Mouse (Mus musculus): ENCODE results near the gene Msrb3. TPM values are rescaled to one million over a fixed set of nuclear protein-coding genes. Genes with fewer than 3 reads are reported as not detected.

Msrb3 gene
- total RNA-seq, 2 experiments from 2014 or later, result 5.2 to 6.8 TPM

DNA sequence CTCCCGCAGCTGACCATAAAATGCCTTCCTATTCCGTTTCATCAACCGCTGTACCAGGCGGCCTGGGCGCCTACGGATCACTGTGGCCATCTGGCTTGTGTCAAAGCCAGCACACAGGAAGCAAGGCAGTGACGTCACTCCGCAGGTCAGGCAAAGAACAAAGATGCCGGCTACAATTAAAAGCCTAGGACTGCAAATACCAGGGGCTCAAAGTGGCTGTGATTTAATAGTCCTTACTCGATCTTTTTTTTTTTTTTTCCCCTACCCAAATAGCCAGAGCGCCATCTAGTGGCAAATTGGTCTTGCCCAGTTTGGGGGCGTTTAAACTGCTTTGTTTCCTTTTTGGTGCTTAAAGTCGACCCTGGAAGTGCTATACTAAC, 26.4 kb downstream of the Msrb3 start:
- peak; percentile 9 to 37 for DNase-seq (ENCODE audit: low spot score in 2 of 2)
- intact Hi-C loops (cut with DNase I), result loop anchor here (5.0 kb wide), 2 partner anchors 620 to 635 kb away; no protein-coding TSS in a partner anchor

DNA sequence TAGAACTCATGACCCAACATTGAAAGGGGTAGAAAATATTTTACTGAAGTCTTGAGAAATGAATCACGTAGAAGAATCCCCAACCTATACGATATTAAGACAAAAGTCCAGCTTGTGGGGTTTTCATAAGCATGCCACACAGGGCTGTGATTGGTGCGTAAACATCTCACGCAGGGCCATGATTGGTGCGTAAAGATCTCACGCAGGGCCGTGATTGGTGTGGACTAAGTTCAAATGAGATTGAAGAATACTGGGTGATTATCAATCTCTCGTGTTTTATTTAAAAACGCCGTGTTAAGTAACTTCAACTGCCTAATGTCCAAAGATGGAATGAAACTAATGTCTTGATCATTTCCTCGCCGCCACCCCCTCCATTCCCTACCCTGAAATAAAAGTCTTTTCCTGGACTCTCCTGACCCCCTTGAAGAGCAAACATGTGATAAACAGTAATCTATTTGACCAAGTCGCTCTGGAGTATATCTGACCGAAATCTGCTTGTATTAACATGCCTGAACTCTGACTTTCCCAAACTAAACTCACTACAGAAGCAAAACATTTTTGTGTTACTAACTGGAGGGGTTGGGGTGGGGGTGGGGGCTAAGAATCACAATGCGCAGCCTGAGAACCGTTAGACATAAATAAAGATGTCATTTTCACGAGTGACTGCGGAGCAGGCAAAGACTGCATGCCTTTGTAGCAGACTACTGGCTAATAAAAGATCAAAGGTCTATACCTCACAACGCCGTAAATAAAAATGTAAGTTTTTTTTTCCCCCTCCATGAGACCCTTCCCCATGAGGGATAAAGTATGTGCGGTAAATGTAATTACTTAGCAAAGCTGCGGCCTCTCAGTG, 27.0 kb downstream of the Msrb3 start:
- intact Hi-C loops (cut with DNase I), result loop anchor here (5.0 kb wide), 2 partner anchors 620 to 635 kb away; no protein-coding TSS in a partner anchor
- DNase-seq (ENCODE audit: low spot score in 2 of 2), result no peak

DNA sequence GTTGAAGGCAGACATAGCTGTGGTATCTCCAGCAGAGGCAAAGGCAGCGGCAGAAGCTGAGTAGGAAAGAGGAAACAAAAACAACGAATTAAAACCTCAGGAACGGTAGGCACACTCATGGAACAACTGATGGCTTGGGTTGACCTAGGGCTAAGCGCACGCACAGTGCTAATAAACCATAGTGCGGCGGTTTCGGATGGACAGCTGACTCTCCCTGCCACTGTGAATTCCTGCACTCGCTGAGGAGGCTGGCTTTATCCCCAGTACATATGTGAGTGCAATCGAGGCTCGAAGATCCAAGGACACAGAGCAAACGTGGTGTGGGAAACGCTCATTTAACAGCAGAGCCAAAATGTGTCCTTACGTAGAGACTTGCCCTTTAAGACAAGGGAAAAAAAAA, 27.8 kb downstream of the Msrb3 start:
- no peak for DNase-seq (ENCODE audit: low spot score in 2 of 2)
- intact Hi-C loops (cut with DNase I), result loop anchor here (5.0 kb wide), 2 partner anchors 619 to 634 kb away; no protein-coding TSS in a partner anchor

DNA sequence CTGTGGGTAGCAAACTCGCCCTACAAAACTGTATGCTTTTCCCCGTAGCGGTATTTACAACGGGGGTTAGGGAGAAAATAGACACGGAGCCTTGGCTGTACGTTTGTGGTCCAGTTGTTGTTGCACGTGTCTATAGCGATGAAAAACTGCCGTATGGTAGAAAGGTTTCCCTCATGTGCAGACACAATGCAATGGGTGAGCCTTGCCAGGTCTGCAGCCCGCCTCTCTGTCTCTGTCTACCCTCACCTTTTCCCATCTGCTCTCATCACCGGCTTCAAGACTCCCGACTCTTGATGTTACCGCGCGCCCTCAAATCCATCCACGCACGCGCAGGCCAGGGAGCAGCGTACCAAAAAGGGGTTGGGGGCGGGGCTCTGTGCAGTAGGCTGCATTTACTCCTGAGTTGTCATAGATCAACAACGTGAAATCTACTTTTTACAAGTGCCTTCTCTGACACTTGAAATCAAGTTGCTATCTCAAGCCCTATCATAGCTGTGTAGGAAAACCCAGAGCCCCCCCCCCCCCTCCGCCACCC, 29.6 kb downstream of the Msrb3 start:
- no peak for DNase-seq (ENCODE audit: low spot score in 2 of 2)
- intact Hi-C loops (cut with DNase I), result loop anchor here (10.0 kb wide), 1 partner anchor 165 kb away; no protein-coding TSS in a partner anchor

DNA sequence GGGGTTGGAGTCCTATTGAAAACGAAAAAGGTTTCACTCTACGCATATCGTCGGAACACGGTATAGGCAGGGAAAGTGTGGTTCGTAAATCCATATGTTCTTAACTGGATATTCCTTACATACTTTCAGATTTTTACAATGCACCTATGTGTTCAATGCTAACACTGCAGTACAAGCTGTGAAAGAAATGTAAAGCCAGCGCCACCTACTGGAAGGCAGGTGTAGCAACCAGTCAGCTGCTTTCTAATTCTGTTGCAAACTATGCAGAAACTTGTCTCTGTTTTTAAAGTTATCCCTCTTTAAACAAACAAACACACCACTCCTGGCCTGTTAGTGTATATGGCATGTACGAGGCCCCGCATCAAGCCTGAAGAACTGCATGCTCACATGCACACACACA, 34.5 kb downstream of the Msrb3 start:
- intact Hi-C loops (cut with DNase I), result loop anchor here (5.0 to 10.0 kb wide), 2 partner anchors 160 to 432 kb away; no protein-coding TSS in a partner anchor
- peak; percentile 73 to 80 for DNase-seq (ENCODE audit: low spot score in 2 of 2)

DNA sequence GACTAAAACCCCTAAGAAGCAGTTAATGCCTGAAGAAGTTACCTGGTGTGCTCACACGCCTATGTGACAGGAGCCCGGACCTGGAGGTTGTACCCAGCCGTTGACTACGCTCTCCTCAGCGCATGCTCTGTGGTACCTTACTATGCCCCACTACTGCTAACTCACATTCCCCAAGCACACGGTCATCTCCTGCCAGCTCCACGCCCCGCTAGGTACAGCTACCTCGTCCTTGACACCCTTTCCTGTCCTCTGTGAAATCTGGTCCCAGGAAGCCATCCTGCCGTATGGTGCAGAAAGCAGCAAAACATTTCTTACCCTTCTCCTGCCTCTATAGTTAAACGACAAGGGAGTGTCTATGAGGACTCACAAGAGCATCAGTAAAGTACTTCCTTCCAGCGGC, 37.2 kb downstream of the Msrb3 start:
- DNase-seq (ENCODE audit: low spot score in 2 of 2), result no peak
- intact Hi-C loops (cut with DNase I), result loop anchor here (5.0 to 10.0 kb wide), 2 partner anchors 157 to 429 kb away; no protein-coding TSS in a partner anchor

DNA sequence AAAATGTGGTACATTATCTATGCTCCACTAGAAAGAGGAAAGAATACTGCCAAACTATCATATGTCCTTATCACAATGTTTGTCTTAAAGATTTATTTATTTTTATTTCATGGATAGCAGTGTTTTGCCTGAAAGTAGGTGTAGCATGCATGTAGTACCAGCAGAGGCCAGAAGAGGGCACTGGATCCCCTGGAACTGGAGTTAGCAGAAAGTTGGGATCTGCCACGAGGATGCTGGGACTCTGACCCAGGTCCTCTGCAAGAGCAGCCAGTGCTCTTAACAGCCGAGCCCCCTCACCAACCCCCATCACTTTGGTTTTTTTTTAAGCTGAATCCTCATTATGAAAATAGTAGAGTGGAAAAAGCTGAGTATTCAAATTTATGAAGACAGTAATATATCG, 37.7 kb downstream of the Msrb3 start:
- intact Hi-C loops (cut with DNase I), result loop anchor here (5.0 to 10.0 kb wide), 2 partner anchors 156 to 429 kb away; no protein-coding TSS in a partner anchor

DNA sequence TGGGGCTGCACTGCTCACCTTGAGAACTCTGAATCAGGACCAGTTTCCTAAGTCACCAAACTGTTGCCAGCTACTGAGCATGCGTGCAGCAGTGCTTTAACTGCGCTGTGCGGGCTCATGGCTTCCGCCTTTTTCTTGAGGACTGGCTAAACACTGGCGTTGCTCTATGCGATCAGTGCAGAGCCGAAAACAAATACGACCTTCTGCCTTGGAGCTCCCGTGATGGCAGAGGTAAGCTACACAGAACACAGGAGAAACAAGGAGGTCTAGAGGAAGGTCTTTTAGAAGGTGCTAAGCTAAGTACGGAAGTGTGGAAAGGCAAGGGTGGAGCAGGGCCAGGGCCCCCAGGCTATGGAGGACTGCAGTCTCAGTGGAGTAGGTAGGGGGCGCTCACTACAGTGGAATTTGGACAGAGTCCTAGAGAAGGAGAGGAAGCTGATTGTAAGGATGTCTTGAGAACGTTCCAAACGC, 41.3 kb downstream of the Msrb3 start:
- DNase-seq (ENCODE audit: low spot score in 2 of 2), result no peak
- intact Hi-C loops (cut with DNase I), result no loop called here

More for the DNA sequence above, 37.7 kb downstream of the Msrb3 start:
- DNase-seq (ENCODE audit: low spot score in 2 of 2), result peak in 1 of 2 experiments; percentile 22

DNA sequence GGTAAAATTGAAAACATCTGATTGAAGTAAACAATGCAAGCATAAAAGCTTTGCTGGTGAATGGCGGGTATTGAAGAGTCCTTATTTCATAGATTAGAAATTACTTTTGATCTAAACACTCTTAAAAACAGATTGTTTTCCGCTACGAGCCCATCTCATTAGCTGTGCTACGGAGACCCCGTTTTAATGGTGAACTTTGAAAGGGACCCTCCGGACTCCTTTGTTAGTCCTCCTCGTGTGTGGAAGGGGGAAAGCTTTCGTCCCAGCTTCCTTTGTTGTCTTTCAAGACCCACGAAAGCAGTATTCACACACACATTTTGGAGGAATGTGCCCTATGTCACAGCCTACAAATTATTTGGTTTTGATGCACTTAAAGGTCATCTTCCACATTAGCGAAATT, 44.6 kb downstream of the Msrb3 start:
- intact Hi-C loops (cut with DNase I), result no loop called here
- DNase-seq (ENCODE audit: low spot score in 2 of 2), result no peak

DNA sequence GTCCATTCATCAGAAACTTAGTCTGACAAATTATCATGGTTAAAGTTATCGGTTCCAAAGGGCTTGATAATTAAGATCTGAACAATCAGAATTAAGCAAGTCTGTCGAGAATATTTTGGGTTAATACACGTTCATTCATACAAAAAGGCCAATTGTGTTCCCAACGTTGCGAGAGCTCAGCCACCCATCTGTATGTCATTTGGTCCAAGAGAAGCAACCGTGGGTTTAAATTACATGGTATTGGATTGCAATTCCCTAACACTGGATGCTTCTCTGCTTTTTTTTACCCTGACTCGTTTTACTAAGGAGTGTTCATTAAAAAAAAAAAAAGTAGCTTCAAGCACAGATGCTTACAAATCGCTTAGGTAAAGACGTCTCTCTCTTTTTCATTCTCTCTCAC, 45.1 kb downstream of the Msrb3 start:
- no peak for DNase-seq (ENCODE audit: low spot score in 2 of 2)
- intact Hi-C loops (cut with DNase I), result no loop called here

DNA sequence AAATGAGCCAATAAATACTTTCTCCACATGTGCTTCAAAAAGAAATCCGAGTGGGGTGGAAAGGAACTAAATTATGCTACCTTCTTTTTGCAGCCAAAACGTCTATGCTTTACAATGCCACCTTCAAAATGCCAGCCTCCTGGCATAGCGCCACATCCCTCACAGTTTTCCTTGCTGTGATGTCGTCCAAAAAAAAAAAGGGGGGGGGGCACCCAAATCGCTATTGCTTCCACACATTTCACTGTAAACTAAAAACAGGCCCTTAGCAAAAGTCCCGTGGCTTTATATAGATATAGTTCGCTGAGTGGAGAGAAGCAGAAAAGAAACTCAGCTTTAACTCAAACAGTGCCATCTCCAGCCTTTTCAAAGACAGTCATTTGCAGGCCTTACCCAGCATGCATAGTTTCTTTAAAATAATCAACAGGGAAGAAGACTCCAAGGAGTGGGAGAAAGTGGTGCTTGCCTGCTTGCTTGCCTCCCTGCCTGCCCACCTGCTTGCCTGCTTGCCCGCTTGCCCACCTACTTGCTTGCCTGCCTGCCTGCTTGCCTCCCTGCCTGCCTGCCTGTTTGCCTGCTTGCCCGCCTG, 47.6 kb downstream of the Msrb3 start:
- DNase-seq (ENCODE audit: low spot score in 2 of 2), result no peak
- intact Hi-C loops (cut with DNase I), result no loop called here

DNA sequence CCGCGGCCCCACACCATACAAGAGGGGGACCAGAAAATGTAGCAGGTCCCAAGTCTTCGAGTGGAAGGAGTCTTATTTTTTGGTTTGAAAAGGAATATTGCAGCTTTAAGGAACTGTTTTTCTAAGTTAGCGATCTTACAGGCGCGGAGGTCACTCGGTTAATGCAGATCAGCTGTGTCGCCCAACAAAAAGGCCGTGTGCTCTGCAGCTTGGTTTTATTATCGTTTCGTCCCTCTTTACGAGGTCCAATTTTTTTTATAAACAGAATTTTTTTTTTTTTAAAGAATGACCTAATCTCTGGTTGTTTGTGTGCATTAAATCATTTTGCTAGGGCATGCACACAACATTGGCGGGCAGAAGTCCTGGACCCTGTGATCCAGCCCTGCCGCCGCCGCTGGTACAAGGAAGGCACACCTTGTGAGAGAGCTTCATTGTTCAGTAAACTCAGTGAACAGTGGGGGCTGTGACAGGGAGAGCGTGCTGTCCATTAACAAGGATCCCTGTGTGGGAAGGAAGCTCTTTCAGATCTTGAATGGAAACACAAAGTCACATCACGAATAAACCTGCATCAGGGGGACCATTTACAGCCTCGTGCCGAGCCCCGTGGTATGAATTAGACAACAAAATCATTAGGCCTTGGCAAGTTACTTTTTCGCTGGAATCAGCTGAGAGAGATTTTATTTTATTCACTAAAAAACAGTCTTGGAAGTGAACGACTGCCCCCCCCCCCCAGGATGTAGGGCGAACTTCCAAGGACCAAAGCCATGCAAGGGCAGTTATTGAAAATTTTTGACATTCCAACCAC, 48.3 kb downstream of the Msrb3 start:
- intact Hi-C loops (cut with DNase I), result no loop called here
- no peak for DNase-seq (ENCODE audit: low spot score in 2 of 2)

DNA sequence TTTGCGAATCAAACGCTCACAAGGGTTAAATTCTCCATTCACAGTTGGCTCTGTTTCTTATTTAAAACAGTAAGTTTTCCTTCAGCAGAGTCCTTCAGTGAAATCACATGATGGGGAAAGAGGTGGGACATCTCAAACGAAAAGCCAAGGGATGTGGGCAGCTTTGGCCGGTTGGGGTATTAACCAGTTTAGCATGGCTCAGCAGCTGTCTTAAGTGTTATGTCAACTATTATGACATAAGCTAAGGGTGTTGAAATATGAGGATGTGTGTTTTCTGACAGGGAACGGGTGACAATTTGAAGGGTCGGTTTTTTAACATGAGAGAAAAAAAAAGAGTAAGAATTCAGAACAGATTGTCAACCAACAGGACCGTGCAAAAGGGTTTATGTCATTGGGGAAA, 50.2 kb downstream of the Msrb3 start:
- intact Hi-C loops (cut with DNase I), result no loop called here
- DNase-seq (ENCODE audit: low spot score in 2 of 2), result no peak

DNA sequence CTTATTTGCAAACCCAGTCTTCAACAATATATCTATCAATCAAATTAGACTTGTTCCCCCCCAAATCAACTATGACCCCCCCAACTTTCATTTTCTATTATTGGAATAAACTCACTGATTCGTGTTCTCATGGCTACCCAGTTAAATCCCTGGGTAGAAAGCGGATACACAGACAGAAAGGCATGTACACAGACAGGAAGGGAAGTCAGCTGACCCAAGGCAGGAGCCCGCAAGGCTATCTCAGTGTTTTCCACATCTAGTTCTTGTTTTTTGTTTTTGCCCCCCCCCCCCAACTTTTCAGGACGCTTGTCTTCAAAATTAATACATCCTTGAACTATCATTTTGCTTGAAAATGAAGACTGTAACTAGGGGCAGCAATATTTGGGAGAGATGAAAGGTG, 51.1 kb downstream of the Msrb3 start:
- intact Hi-C loops (cut with DNase I), result no loop called here
- DNase-seq (ENCODE audit: low spot score in 2 of 2), result no peak

DNA sequence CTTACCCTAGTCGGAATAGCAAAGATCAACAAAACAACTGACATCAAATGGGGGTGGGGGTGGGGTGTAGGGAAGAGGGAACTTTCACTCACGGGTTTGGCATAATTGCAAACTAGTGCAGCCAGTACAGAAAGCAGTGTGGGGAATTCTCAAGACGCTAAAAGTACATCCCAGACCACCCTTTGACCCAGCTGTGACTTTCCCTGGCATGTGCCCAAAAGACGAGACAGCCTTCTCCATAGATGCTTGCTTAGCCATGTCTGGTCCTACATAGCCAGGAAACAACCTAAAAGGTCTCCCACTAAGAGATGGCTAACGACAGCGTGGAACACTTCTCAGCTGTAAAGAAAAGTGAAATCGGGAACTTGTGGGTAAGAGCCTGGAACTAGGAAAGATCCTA, 58.9 kb downstream of the Msrb3 start:
- DNase-seq (ENCODE audit: low spot score in 2 of 2), result no peak
- intact Hi-C loops (cut with DNase I), result no loop called here

DNA sequence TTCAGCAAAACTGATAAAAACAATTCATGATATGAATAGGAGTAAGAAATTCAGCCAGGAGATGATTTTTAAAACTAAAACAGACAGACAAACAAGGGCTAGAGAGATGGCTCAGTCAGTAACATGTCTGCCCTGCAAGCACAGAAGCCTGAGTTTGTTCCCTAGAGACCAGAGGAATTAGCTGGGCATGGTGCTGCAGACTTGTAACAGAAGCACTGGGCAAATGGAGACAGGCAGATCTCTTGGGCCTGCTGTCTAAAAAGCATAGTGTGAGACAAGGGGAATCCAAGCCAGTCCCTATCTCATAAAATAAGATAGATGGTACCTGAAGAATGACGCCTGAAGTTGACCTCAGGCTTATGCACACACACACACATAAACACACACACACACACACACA, 64.4 kb downstream of the Msrb3 start:
- intact Hi-C loops (cut with DNase I), result no loop called here

DNA sequence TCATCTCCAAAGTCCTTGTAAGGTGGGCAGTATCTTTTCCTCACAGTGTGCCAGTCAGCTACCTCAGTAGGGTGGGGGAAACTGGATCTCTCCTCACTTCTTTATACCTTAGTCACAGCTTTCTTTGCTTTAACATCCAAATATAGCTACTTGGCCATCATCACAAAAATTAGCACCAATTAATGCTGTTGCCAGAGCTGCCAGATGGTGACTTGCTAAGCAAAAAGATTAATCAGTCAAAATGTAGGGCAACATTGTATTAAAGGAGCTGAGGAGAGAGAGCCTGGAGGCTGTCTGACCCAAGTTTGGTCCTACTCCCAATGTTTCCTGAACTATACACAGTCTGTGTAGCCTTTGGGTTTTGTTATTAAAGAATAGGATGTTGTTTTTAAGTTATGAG, 65.1 kb downstream of the Msrb3 start:
- no peak for DNase-seq (ENCODE audit: low spot score in 2 of 2)
- intact Hi-C loops (cut with DNase I), result no loop called here

More for the DNA sequence above, 64.4 kb downstream of the Msrb3 start:
- no peak for DNase-seq (ENCODE audit: low spot score in 2 of 2)

DNA sequence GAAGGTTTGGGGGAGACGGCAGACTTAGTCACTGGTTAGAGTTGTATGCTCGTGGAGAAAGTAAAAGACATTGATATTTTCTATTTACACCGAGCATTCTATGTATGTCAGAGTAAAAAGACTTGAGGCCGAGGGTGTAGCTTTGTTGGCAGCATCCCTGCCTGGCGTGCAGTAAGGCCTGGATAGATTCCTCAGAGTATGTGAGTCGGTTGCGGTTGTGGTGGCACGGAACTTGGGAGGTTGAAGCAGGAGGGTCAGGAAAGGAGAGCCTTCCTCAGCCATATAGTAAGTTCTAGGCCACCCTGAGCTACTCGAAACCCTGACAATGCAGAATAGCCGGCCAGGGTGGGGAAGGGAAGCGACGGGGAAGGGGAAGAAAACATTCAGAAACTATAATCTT, 71.1 kb downstream of the Msrb3 start:
- intact Hi-C loops (cut with DNase I), result no loop called here
- no peak for DNase-seq (ENCODE audit: low spot score in 2 of 2)
